Mouse (Mus musculus): Measurements from ENCODE around the gene Tktl1.

DNA sequence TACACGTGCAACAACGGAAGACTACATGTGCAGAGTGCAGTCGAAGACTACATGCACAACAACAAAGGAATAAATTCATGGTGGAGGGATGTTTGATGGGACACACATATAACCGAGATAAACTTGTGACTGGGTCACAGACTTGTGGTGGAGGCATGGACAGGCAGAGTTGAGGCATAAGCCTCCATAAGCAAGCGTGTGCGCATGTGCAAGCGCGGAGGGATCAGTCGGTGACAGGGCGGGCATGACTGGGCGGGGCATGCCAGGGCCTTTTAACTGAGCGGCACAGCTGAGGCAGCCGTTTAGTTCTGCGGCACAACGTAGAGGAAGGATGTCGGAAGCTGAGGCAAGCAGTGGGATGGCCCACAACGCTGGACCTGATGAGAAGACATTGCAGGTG lies at the start of gene Tktl1:
- TF ChIP-seq FLI1 (IDR thresholded peaks at IDR 0.05; ENCODE audit: low read length) (no peak), GATA1 (IDR thresholded peaks at IDR 0.05; ENCODE audit: borderline replicate concordance, low read length) (no peak)
